Mouse (Mus musculus): ENCODE measurements at regions not wholly inside any gene's neighbourhood (a gene's known extent, or its start where the extent isn't known, plus 50 kb on each side); places are given as distances from the start of the nearest gene placed in this dataset.

GRCm38 (mm10) chr8:126877039-126877365 is 68.6 kb downstream of the Tomm20 start:
- Histone ChIP-seq H3K4me1 (replicated peaks) (peaks cover 30% of the 10 kb centered on the region), H3K9me3 (0 out of 2 replicates have a peak, but pooled peaks cover 4% of the 10 kb centered on the region), H3K27me3 (ENCODE audit: insufficient read depth, poor library complexity, severe bottlenecking) (no peaks in the 10 kb centered on the region), H3K4me3 (no peak overlapping the region), H3K27ac (0 out of 2 replicates have a peak overlapping the region, but pooled peaks have one; percentile 13), H3K36me3 (no peaks in the 10 kb centered on the region)
- no peak for DNase-seq (ENCODE audit: low spot score)
- 78% methylated on average over 9 of the region's 9 CpGs for WGBS

GRCm38 (mm10) chr8:126876300-126877038 is 69.2 kb downstream of the Tomm20 start:
- 0 out of 2 replicates have a peak, but pooled peaks cover 4% of the 10 kb centered on the region for H3K9me3 ChIP-seq
- peak; percentile 32 for DNase-seq (ENCODE audit: low spot score)
- 52% methylated on average over 9 of the region's 9 CpGs for WGBS

GRCm38 (mm10) chr8:126875491-126876155 is 70.0 kb downstream of the Tomm20 start:
- H3K4me1 ChIP-seq (replicated peaks) = peaks cover 30% of the 10 kb centered on the region
- WGBS = 83% methylated on average over 7 of the region's 7 CpGs

More at GRCm38 (mm10) chr8:126876300-126877038, 69.2 kb downstream of the Tomm20 start:
- Histone ChIP-seq H3K4me3 (no peak overlapping the region), H3K36me3 (no peaks in the 10 kb centered on the region), H3K4me1 (replicated peaks) (peaks cover 30% of the 10 kb centered on the region), H3K27me3 (ENCODE audit: insufficient read depth, poor library complexity, severe bottlenecking) (no peaks in the 10 kb centered on the region), H3K27ac (0 out of 2 replicates have a peak overlapping the region, but pooled peaks have one; percentile 13)

GRCm38 (mm10) chr8:126874846-126875245 is 70.8 kb downstream of the Tomm20 start:
- Histone ChIP-seq H3K36me3 (no peaks in the 10 kb centered on the region), H3K4me1 (replicated peaks) (peaks cover 30% of the 10 kb centered on the region), H3K9me3 (0 out of 2 replicates have a peak, but pooled peaks cover 4% of the 10 kb centered on the region), H3K4me3 (no peak overlapping the region), H3K27ac (no peak overlapping the region), H3K27me3 (ENCODE audit: insufficient read depth, poor library complexity, severe bottlenecking) (no peaks in the 10 kb centered on the region)
- no peak for DNase-seq (ENCODE audit: low spot score)
- 88% methylated on average over 1 of the region's 1 CpGs for WGBS

More at GRCm38 (mm10) chr8:126875491-126876155, 70.0 kb downstream of the Tomm20 start:
- Histone ChIP-seq H3K36me3 (no peaks in the 10 kb centered on the region), H3K4me3 (no peak overlapping the region), H3K27me3 (ENCODE audit: insufficient read depth, poor library complexity, severe bottlenecking) (no peaks in the 10 kb centered on the region), H3K9me3 (0 out of 2 replicates have a peak, but pooled peaks cover 4% of the 10 kb centered on the region), H3K27ac (0 out of 2 replicates have a peak overlapping the region, but pooled peaks have one; percentile 45)
- DNase-seq (ENCODE audit: low spot score) = no peak

GRCm38 (mm10) chr8:126874126-126874730 is 71.4 kb downstream of the Tomm20 start:
- Histone ChIP-seq H3K27ac (0 out of 2 replicates have a peak overlapping the region, but pooled peaks have one; percentile 46), H3K4me1 (replicated peaks) (peaks cover 30% of the 10 kb centered on the region), H3K36me3 (no peaks in the 10 kb centered on the region), H3K4me3 (no peak overlapping the region), H3K9me3 (0 out of 2 replicates have a peak, but pooled peaks cover 4% of the 10 kb centered on the region), H3K27me3 (ENCODE audit: insufficient read depth, poor library complexity, severe bottlenecking) (no peaks in the 10 kb centered on the region)
- 75% methylated on average over 6 of the region's 6 CpGs for WGBS
- DNase-seq (ENCODE audit: low spot score) = no peak

- 80% methylated on average over 7 of the region's 7 CpGs for WGBS
- Histone ChIP-seq H3K27me3 (ENCODE audit: insufficient read depth, poor library complexity, severe bottlenecking) (no peaks in the 10 kb centered on the region), H3K36me3 (no peaks in the 10 kb centered on the region), H3K9me3 (0 out of 2 replicates have a peak, but pooled peaks cover 4% of the 10 kb centered on the region), H3K4me1 (replicated peaks) (peaks cover 26% of the 10 kb centered on the region), H3K4me3 (no peak overlapping the region), H3K27ac (no peak overlapping the region)
- DNase-seq (ENCODE audit: low spot score) = no peak
Observed at GRCm38 (mm10) chr8:126873306-126873705, 72.3 kb downstream of the Tomm20 start.

GRCm38 (mm10) chr8:126872574-126872973 is 73.1 kb downstream of the Tomm20 start:
- Histone ChIP-seq H3K4me3 (no peak overlapping the region), H3K4me1 (replicated peaks) (peaks cover 26% of the 10 kb centered on the region), H3K36me3 (no peaks in the 10 kb centered on the region), H3K9me3 (0 out of 2 replicates have a peak, but pooled peaks cover 4% of the 10 kb centered on the region), H3K27ac (no peak overlapping the region), H3K27me3 (ENCODE audit: insufficient read depth, poor library complexity, severe bottlenecking) (no peaks in the 10 kb centered on the region)
- 75% methylated on average over 4 of the region's 4 CpGs for WGBS
- DNase-seq (ENCODE audit: low spot score) = no peak

- no peaks in the 10 kb centered on the region for H3K27me3 ChIP-seq (ENCODE audit: insufficient read depth, poor library complexity, severe bottlenecking)
- H3K9me3 ChIP-seq = 0 out of 2 replicates have a peak, but pooled peaks cover 4% of the 10 kb centered on the region
- no peak overlapping the region for H3K4me3 ChIP-seq
- DNase-seq (ENCODE audit: low spot score) = no peak
- H3K36me3 ChIP-seq = no peaks in the 10 kb centered on the region
- H3K27ac ChIP-seq = no peak overlapping the region
- 92% methylated on average over 8 of the region's 8 CpGs for whole genome bisulfite sequencing
- peaks cover 25% of the 10 kb centered on the region for H3K4me1 ChIP-seq (replicated peaks)
Observed at GRCm38 (mm10) chr8:126872133-126872532, 73.5 kb downstream of the Tomm20 start.

GRCm38 (mm10) chr8:126869464-126869850 is 76.2 kb downstream of the Tomm20 start:
- H3K27ac ChIP-seq = no peak overlapping the region
- H3K9me3 ChIP-seq = 0 out of 2 replicates have a peak, but pooled peaks cover 2% of the 10 kb centered on the region
- H3K27me3 ChIP-seq (ENCODE audit: insufficient read depth, poor library complexity, severe bottlenecking) = no peaks in the 10 kb centered on the region
- WGBS = 83% methylated on average over 1 of the region's 1 CpGs
- DNase-seq (ENCODE audit: low spot score) = no peak
- no peak overlapping the region for H3K4me3 ChIP-seq
- H3K36me3 ChIP-seq = no peaks in the 10 kb centered on the region
- H3K4me1 ChIP-seq (replicated peaks) = peaks cover 6% of the 10 kb centered on the region; the same call in 1 of the 2 replicates

- no peaks in the 10 kb centered on the region for H3K27me3 ChIP-seq (ENCODE audit: insufficient read depth, poor library complexity, severe bottlenecking)
- WGBS = 83% methylated on average over 3 of the region's 3 CpGs
- no peak for DNase-seq (ENCODE audit: low spot score)
- peaks cover 6% of the 10 kb centered on the region; the same call in 1 of the 2 replicates for H3K4me1 ChIP-seq (replicated peaks)
- H3K9me3 ChIP-seq = no peaks in the 10 kb centered on the region
- no peak overlapping the region for H3K27ac ChIP-seq
- H3K36me3 ChIP-seq = no peaks in the 10 kb centered on the region
- H3K4me3 ChIP-seq = no peak overlapping the region
Observed at GRCm38 (mm10) chr8:126868831-126869463, 76.7 kb downstream of the Tomm20 start.

- 89% methylated on average over 14 of the region's 14 CpGs for WGBS
Observed at GRCm38 (mm10) chr8:126867121-126867988, 78.3 kb downstream of the Tomm20 start.

More at GRCm38 (mm10) chr8:126867121-126867988, 78.3 kb downstream of the Tomm20 start:
- no peaks in the 10 kb centered on the region for H3K36me3 ChIP-seq
- no peaks in the 10 kb centered on the region for H3K9me3 ChIP-seq
- H3K4me3 ChIP-seq = no peak overlapping the region
- H3K27me3 ChIP-seq (ENCODE audit: insufficient read depth, poor library complexity, severe bottlenecking) = no peaks in the 10 kb centered on the region
- H3K4me1 ChIP-seq (replicated peaks) = no peaks in the 10 kb centered on the region; the same call in none of the 2 replicates
- DNase-seq (ENCODE audit: low spot score) = no peak
- H3K27ac ChIP-seq = no peak overlapping the region

Data from hindbrain, embryonic 10.5 days (tissue).